Mouse (Mus musculus) liver, postnatal 0 days (tissue): ENCODE data around the gene Hp1bp3. TPM values are rescaled to one million over a fixed set of nuclear protein-coding genes. Genes with fewer than 3 reads are reported as not detected.

Source experiments
- ATAC-seq: fragments of 200-750 bp; cut with Nextera tagmentation; 2 replicates; pipeline ENCODE4 v1.8.0; 2017; ENCODE audit warnings: mild to moderate bottlenecking, moderate library complexity
- DNase-seq: peaks from one replicate; pipeline ENCODE4 v3.0.0-alpha.2; 2016
- H3K27ac ChIP-seq: fragments of 300-500 bp; sonication (generic); 2 replicates; pipeline ENCODE4 v1.5.1; 2014; ENCODE audit warnings: antibody characterized with exemption, moderate library complexity, mild to moderate bottlenecking, low read depth
- H3K27me3 ChIP-seq: fragments of 300-500 bp; sonication (generic); 2 replicates; pipeline ENCODE4 v1.6.1; 2014; ENCODE audit warnings: low read length, control low read depth, mixed read lengths; ENCODE audit not compliant: insufficient read depth
- H3K36me3 ChIP-seq: fragments of 300-500 bp; sonication (generic); replicated peaks from 2 replicates; pipeline ENCODE4 v1.6.1; 2014; ENCODE audit warnings: mild to moderate bottlenecking, control low read depth, low read length, moderate library complexity, mixed read lengths; ENCODE audit not compliant: insufficient read depth
- H3K4me1 ChIP-seq: fragments of 300-500 bp; sonication (generic); 2 replicates; pipeline ENCODE4 v1.6.1; 2014; ENCODE audit warnings: antibody characterized with exemption, mild to moderate bottlenecking, control low read depth; ENCODE audit not compliant: insufficient read depth
- H3K4me2 ChIP-seq: fragments of 300-500 bp; sonication (generic); 2 replicates; pipeline ENCODE4 v1.6.1; 2014; ENCODE audit warnings: low read depth, mild to moderate bottlenecking, low read length, moderate library complexity, mixed read lengths
- H3K4me3 ChIP-seq: fragments of 300-500 bp; sonication (generic); 2 replicates; pipeline ENCODE4 v1.5.1; 2014; ENCODE audit warnings: low read depth, low read length
- H3K9ac ChIP-seq: fragments of 300-500 bp; sonication (generic); replicated peaks from 2 replicates; pipeline ENCODE4 v1.6.1; 2014; ENCODE audit warnings: mild to moderate bottlenecking, moderate library complexity
- H3K9me3 ChIP-seq: fragments of 300-500 bp; sonication (generic); 2 replicates; pipeline ENCODE4 v1.6.1; 2016; ENCODE audit warnings: mild to moderate bottlenecking, control low read depth, low read length, mixed read lengths
- CTCF ChIP-seq: sonication (generic); IDR thresholded peaks from 2 replicates; pipeline ENCODE4 v1.5.1; 2016; ENCODE audit warnings: antibody characterized with exemption, low read depth
- EP300 ChIP-seq: IDR thresholded peaks from 2 replicates; pipeline ENCODE4 v1.6.1; 2016; ENCODE audit warnings: antibody characterized with exemption, low read depth, mild to moderate bottlenecking
- WGBS: fragments of 180-500 bp; shearing (Covaris S2); extraction: QIAGEN DNeasy Blood & Tissue Kit; methylation state at CpG from one replicate; pipeline ENCODE4 v1.1.7; 2014; ENCODE audit not compliant: insufficient replicate concordance; 5-methylcytosine and 5-hydroxymethylcytosine counted together
- polyA plus RNA-seq: library from polyadenylated mRNA; unstranded; fragments of >200 nt; fragmentation: Nextera tagmentation; extraction: Ambion mirVana; gene quantifications from 2 replicates; pipeline ENCODE4 v1.2.1, GENCODE M21; 2015

Gene Hp1bp3
- polyA plus RNA-seq: 35.1 and 43.6 TPM in 2 replicates

- no peaks in the 10 kb centered on the region for H3K27me3 ChIP-seq
- peak; percentile 69 for ATAC-seq
- no peaks in the 10 kb centered on the region for H3K9me3 ChIP-seq
- H3K36me3 ChIP-seq: no peaks in the 10 kb centered on the region
- H3K4me2 ChIP-seq: peak within 1 kb of the TSS; percentile 76
- peak within 1 kb of the TSS; percentile 99 for H3K27ac ChIP-seq
- peak within 1 kb of the TSS; percentile 99 for H3K9ac ChIP-seq
- DNase-seq: peak; percentile 89
- peak within 1 kb of the TSS; percentile 97 for H3K4me3 ChIP-seq
- WGBS: 1% methylated on average over 61 of the region's 84 CpGs
- no peak for TF ChIP-seq EP300
- no peak for TF ChIP-seq CTCF
- H3K4me1 ChIP-seq: peaks cover 36% of the 10 kb centered on the region
These were observed at the start of gene Hp1bp3 for GRCm38 (mm10) chr4:138216200-138216890. Gene Hp1bp3 (plus strand): TSS chr4:138216296.

DNA sequence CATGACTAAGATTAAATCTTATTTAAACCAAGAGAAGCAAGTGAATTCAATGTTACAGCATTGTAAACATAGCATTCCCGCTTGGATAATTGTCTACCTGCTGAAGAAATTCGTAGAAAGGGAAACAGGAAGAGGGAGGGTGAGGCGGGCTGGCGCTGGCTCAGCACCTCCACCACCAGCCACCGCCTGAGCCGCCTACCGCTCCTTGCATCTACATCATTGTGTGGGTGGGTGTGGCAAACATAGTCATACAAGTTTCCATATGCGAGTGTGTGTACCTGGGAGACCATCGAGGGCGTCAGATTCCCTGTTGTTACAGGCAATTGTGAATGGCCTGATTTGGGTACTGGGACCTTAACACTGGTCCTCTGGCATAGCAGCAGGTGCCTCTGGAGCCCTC lies 49.6 kb upstream of the Hp1bp3 start:
- DNase-seq (no peak), ATAC-seq (no peak)
- Histone ChIP-seq H3K27me3 (no peaks in the 10 kb centered on the region), H3K27ac (no peak overlapping the region), H3K9me3 (no peaks in the 10 kb centered on the region), H3K4me1 (no peaks in the 10 kb centered on the region), H3K4me3 (no peak overlapping the region), H3K36me3 (peaks cover 63% of the 10 kb centered on the region), H3K9ac (no peak overlapping the region), H3K4me2 (no peak overlapping the region)
- 85% methylated on average over 10 of the region's 10 CpGs for WGBS
- TF ChIP-seq CTCF (no peak), EP300 (no peak)

DNA sequence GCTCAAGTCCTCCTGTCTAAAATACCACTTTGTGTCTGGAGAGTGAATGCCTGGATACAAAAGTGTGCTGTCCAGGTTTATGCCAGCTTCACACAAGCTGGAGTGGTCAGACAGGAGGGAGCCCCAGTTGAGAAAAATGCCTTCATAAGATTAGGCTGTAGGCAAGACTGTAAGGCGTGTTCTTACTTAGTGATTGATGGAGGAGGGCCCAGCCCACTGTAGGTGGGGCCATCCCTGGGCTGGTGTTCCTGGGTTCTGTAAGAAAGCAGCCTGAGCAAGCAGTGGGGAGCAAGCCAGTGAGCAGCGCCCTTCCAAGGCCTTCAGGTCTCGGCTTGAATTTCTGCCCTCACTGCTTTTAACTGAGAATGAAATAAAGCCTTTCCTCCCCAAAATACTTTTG lies 47.9 kb upstream of the Hp1bp3 start:
- WGBS: 81% methylated on average over 3 of the region's 3 CpGs
- no peaks in the 10 kb centered on the region for H3K9me3 ChIP-seq
- H3K4me1 ChIP-seq: no peaks in the 10 kb centered on the region
- DNase-seq (no peak), ATAC-seq (no peak)
- no peak overlapping the region for H3K4me2 ChIP-seq
- H3K27ac ChIP-seq: no peak overlapping the region
- TF ChIP-seq EP300 (no peak), CTCF (no peak)
- peaks cover 69% of the 10 kb centered on the region for H3K36me3 ChIP-seq
- no peaks in the 10 kb centered on the region for H3K27me3 ChIP-seq
- no peak overlapping the region for H3K9ac ChIP-seq
- no peak overlapping the region for H3K4me3 ChIP-seq

DNA sequence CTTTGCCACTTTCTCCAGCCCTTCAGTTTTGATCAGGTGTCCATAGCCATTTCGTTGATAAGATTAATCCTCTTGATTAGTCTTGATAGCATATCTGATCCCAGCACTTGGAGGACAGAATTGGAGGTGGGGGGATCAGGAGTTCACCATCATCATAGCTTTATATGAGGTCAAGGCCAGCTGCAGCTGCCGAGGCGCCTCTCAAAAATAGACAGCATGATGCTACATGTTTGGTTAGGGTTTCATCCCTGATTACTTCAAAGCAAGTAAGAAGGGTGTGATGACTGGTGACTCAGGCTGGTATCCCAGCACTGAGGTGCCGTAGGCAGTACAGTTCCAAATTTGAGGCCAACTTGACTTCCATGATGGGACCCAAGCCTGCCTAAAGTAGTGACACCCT lies 46.7 kb upstream of the Hp1bp3 start:
- WGBS: 86% methylated on average over 4 of the region's 4 CpGs
- H3K4me1 ChIP-seq: no peaks in the 10 kb centered on the region
- TF ChIP-seq CTCF (no peak), EP300 (no peak)
- no peaks in the 10 kb centered on the region for H3K27me3 ChIP-seq
- no peaks in the 10 kb centered on the region for H3K9me3 ChIP-seq
- H3K9ac ChIP-seq: no peak overlapping the region
- H3K27ac ChIP-seq: no peak overlapping the region
- ATAC-seq (no peak), DNase-seq (no peak)
- no peak overlapping the region for H3K4me3 ChIP-seq
- H3K36me3 ChIP-seq: peaks cover 61% of the 10 kb centered on the region
- no peak overlapping the region for H3K4me2 ChIP-seq

- H3K9ac ChIP-seq: no peak overlapping the region
- DNase-seq (no peak), ATAC-seq (no peak)
- no peaks in the 10 kb centered on the region for H3K27me3 ChIP-seq
- 82% methylated on average over 4 of the region's 4 CpGs for WGBS
- no peak overlapping the region for H3K4me2 ChIP-seq
- no peaks in the 10 kb centered on the region for H3K4me1 ChIP-seq
- H3K27ac ChIP-seq: no peak overlapping the region
- H3K9me3 ChIP-seq: no peaks in the 10 kb centered on the region
- H3K4me3 ChIP-seq: no peak overlapping the region
- TF ChIP-seq CTCF (no peak), EP300 (no peak)
- H3K36me3 ChIP-seq: peaks cover 68% of the 10 kb centered on the region
These were observed 43.4 kb upstream of the Hp1bp3 start for GRCm38 (mm10) chr4:138172686-138173085.

- DNase-seq (no peak), ATAC-seq (no peak)
- TF ChIP-seq CTCF (no peak), EP300 (no peak)
- Histone ChIP-seq H3K27me3 (no peaks in the 10 kb centered on the region), H3K27ac (no peak overlapping the region), H3K36me3 (peaks cover 85% of the 10 kb centered on the region), H3K4me2 (no peak overlapping the region), H3K4me1 (peaks cover 5% of the 10 kb centered on the region; the same call in 1 of the 2 replicates), H3K4me3 (no peak overlapping the region), H3K9me3 (no peaks in the 10 kb centered on the region), H3K9ac (no peak overlapping the region)
- 87% methylated on average over 5 of the region's 5 CpGs for WGBS
These were observed 36.7 kb upstream of the Hp1bp3 start for GRCm38 (mm10) chr4:138179391-138179790.
